In the genomic region with DNA sequence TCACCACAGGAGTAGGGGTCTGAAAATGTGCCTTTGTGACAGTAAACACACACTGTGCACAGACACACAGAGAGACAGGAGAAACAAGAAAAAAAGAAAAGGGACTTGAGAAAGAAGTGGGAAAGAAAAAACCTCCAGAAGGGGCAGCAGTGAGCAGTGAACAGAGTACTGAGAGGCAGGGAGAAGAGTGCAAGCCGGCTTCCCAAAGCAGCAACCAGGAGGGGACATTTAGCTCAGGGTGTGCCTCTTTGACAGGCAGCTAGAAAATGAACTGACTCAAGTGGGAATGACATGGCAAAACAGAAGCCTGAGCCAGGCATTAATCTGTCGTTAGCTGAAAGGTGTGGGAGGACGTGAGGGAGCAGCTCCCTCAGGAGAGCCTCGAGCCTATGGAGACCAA, we compare ENCODE assay signal across 8 mouse cellular contexts. TPM values are rescaled to one million over a fixed set of nuclear protein-coding genes. Genes with fewer than 3 reads are reported as not detected.
A peak's percentile ranks its signal among the peaks of the same experiment; 100 is the strongest.
DNase-seq lines count a peak whose midpoint lies in the region; ATAC-seq lines count a peak whose summit lies in the region.

No protein-coding gene starts in this region.

- no peaks in the 10 kb centered on the region for H3K4me1 ChIP-seq in intestine, embryonic 16.5 days (ENCODE audit: control insufficient read depth, insufficient read depth, low read length)
- no peaks in the 10 kb centered on the region for H3K4me1 ChIP-seq in liver, embryonic 13.5 days (replicated peaks)

- H3K27ac ChIP-seq in intestine, embryonic 16.5 days (ENCODE audit: low read length): no peak overlapping the region
- no peak overlapping the region for H3K27ac ChIP-seq in liver, embryonic 13.5 days

- no peak overlapping the region for H3K4me2 ChIP-seq in intestine, embryonic 16.5 days (ENCODE audit: low read depth, low read length)
- no peak overlapping the region for H3K4me2 ChIP-seq in liver, embryonic 13.5 days

- ATAC-seq in intestine, embryonic 16.5 days: peak; percentile 23; the same call in 1 of the 2 replicates
- ATAC-seq in liver, embryonic 13.5 days (ENCODE audit: low read depth): peak; percentile 62; the same call in 1 of the 2 replicates

- intact Hi-C loops in left cerebral cortex, postnatal 36 days (cut with DNase I): no loop called here

- H3K9ac ChIP-seq in intestine, embryonic 16.5 days (ENCODE audit: low read depth, low read length): no peak overlapping the region
- no peak overlapping the region for H3K9ac ChIP-seq in liver, embryonic 13.5 days

- no peaks in the 10 kb centered on the region for H3K9me3 ChIP-seq in intestine, embryonic 16.5 days (ENCODE audit: control insufficient read depth, low read length)
- H3K9me3 ChIP-seq in liver, embryonic 13.5 days (replicated peaks): no peaks in the 10 kb centered on the region

- H3K36me3 ChIP-seq in intestine, embryonic 16.5 days (ENCODE audit: control insufficient read depth, insufficient read depth, low read length): peaks cover 16% of the 10 kb centered on the region
- H3K36me3 ChIP-seq in liver, embryonic 13.5 days: peaks cover 59% of the 10 kb centered on the region
- peaks cover 12% of the 10 kb centered on the region for H3K36me3 ChIP-seq in splenic B cell, adult 2 months (ENCODE audit: control insufficient read depth, insufficient read depth, low read length, poor library complexity, severe bottlenecking)

- peak; percentile 52 for DNase-seq in left cerebral cortex, adult 11 months (ENCODE audit: low spot score)
- DNase-seq in left cerebral cortex, postnatal 36 days (ENCODE audit: low spot score in 2 of 2): no peak
- DNase-seq in WW6 (ENCODE audit: low read depth, low spot score): peak; percentile 49
- peak; percentile 61 for DNase-seq in embryo, embryonic 11 days
- peak; percentile 21 for DNase-seq in liver, embryonic 13.5 days
- peak; percentile 33 for DNase-seq in splenic B cell, adult 2 months (ENCODE audit: low read depth, low spot score)
- no peak for DNase-seq in neural tube, embryonic 10.5 days (ENCODE audit: extremely low spot score, low spot score)

- H3K4me3 ChIP-seq in intestine, embryonic 16.5 days (ENCODE audit: low read length): no peak overlapping the region
- no peak overlapping the region for H3K4me3 ChIP-seq in liver, embryonic 13.5 days (replicated peaks)

- no peaks in the 10 kb centered on the region for H3K27me3 ChIP-seq in intestine, embryonic 16.5 days (replicated peaks; ENCODE audit: control insufficient read depth, insufficient read depth, low read length)
- H3K27me3 ChIP-seq in liver, embryonic 13.5 days: no peaks in the 10 kb centered on the region
- H3K27me3 ChIP-seq in splenic B cell, adult 2 months (ENCODE audit: control insufficient read depth, insufficient read depth, low read length, poor library complexity, severe bottlenecking): no peaks in the 10 kb centered on the region

- WGBS in intestine, embryonic 16.5 days: 63% methylated on average over 4 of the region's 4 CpGs
- WGBS in liver, embryonic 13.5 days (ENCODE audit: insufficient replicate concordance): 54% methylated on average over 4 of the region's 4 CpGs

RNA-seq across cellular contexts. Expression of a gene that starts 27.5 kb away (rescaled TPM):
- total RNA-seq in left cerebral cortex, postnatal 36 days (2021): 10 to 100 TPM; 87.6 to 88.1 TPM
- 22.9 and 25.8 TPM in 2 replicates for polyA plus RNA-seq in intestine, embryonic 16.5 days (2015; fragmentation: Nextera tagmentation; extraction: Ambion mirVana)
- 10.6 and 12.5 TPM in 2 replicates for polyA plus RNA-seq in liver, embryonic 13.5 days (2015; fragmentation: Nextera tagmentation; extraction: Ambion mirVana)

RNA-seq across cellular contexts. Expression of a gene that starts 27.8 kb away (rescaled TPM):
- total RNA-seq in left cerebral cortex, postnatal 36 days (2021): 1 to 10 TPM; 6.7 to 7.4 TPM
- 14.8 and 17.1 TPM in 2 replicates for polyA plus RNA-seq in intestine, embryonic 16.5 days (2015; fragmentation: Nextera tagmentation; extraction: Ambion mirVana)
- 8.0 and 8.5 TPM in 2 replicates for polyA plus RNA-seq in liver, embryonic 13.5 days (2015; fragmentation: Nextera tagmentation; extraction: Ambion mirVana)

RNA-seq across cellular contexts. Expression of a gene that starts 33.2 kb away (rescaled TPM):
- total RNA-seq in left cerebral cortex, postnatal 36 days (2021): 10 to 100 TPM; 69.2 to 75.7 TPM
- 157 and 173 TPM in 2 replicates for polyA plus RNA-seq in intestine, embryonic 16.5 days (2015; fragmentation: Nextera tagmentation; extraction: Ambion mirVana)
- 42.3 and 50.5 TPM in 2 replicates for polyA plus RNA-seq in liver, embryonic 13.5 days (2015; fragmentation: Nextera tagmentation; extraction: Ambion mirVana)

RNA-seq across cellular contexts. Expression of a gene that starts 33.3 kb away (rescaled TPM):
- total RNA-seq in left cerebral cortex, postnatal 36 days (2021): 10 to 100 TPM in 1 of 2 experiments, 1 to 10 TPM in 1; 9.6 to 14.6 TPM
- 7.9 and 9.2 TPM in 2 replicates for polyA plus RNA-seq in intestine, embryonic 16.5 days (2015; fragmentation: Nextera tagmentation; extraction: Ambion mirVana)
- 2.1 and 2.5 TPM in 2 replicates for polyA plus RNA-seq in liver, embryonic 13.5 days (2015; fragmentation: Nextera tagmentation; extraction: Ambion mirVana)

RNA-seq across cellular contexts. Expression of a gene that starts 46.6 kb away (rescaled TPM):
- total RNA-seq in left cerebral cortex, postnatal 36 days (2021): not detected
- polyA plus RNA-seq in intestine, embryonic 16.5 days (2015; fragmentation: Nextera tagmentation; extraction: Ambion mirVana): 3.7 and 8.7 TPM in 2 replicates
- 135 and 155 TPM in 2 replicates for polyA plus RNA-seq in liver, embryonic 13.5 days (2015; fragmentation: Nextera tagmentation; extraction: Ambion mirVana)

Comparison
In these comparisons a context has a peak if more than half of its experiments do, and no peak if none do; other contexts are left out.
1. DNase-seq: peak in left cerebral cortex, adult 11 months (single experiment), WW6 (single experiment), embryo, embryonic 11 days (single experiment), liver, embryonic 13.5 days (single experiment) and splenic B cell, adult 2 months (single experiment); none in left cerebral cortex, postnatal 36 days (0 of 2) and neural tube, embryonic 10.5 days (single experiment).